Mouse (Mus musculus): ENCODE measurements at regions not wholly inside any gene's neighbourhood (a gene's known extent, or its start where the extent isn't known, plus 50 kb on each side); places are given as distances from the start of the nearest gene placed in this dataset.

- Histone ChIP-seq H3K9me3 (replicated peaks; ENCODE audit: insufficient read depth, low read length) (no peaks in the 10 kb centered on the region), H3K4me3 (ENCODE audit: control insufficient read depth in 1 of 2, insufficient read depth in 1 of 2, low read depth in 2 of 2, low read length in 2 of 2) (no peak overlapping the region), H3K9ac (ENCODE audit: control insufficient read depth, low read depth, low read length, poor library complexity, severe bottlenecking) (no peak overlapping the region), H3K79me2 (ENCODE audit: control insufficient read depth, insufficient read depth, low read length, poor library complexity) (no peaks in the 10 kb centered on the region), H3K27ac (ENCODE audit: control insufficient read depth, low read depth, low read length) (no peak overlapping the region), H3K4me1 (ENCODE audit: control insufficient read depth in 1 of 2, insufficient read depth in 2 of 2, low read length in 2 of 2) (no peaks in the 10 kb centered on the region), H3K36me3 (ENCODE audit: control insufficient read depth in 1 of 2, insufficient read depth in 2 of 2, low read length in 2 of 2) (no peaks in the 10 kb centered on the region), H3K27me3 (ENCODE audit: control insufficient read depth in 1 of 2, insufficient read depth in 2 of 2, low read length in 2 of 2) (no peaks in the 10 kb centered on the region)
- no peak for DNase-seq (ENCODE audit: low read depth, low spot score)
- no peak for TF ChIP-seq ZKSCAN1 (IDR thresholded peaks at IDR 0.05; ENCODE audit: low read depth, low read length)
- TF ChIP-seq TAL1 (IDR thresholded peaks at IDR 0.05; ENCODE audit: low read length) = no peak
- TF ChIP-seq SMC3 (IDR thresholded peaks at IDR 0.05; ENCODE audit: low read depth, low read length) = no peak
- no peak for TF ChIP-seq E2F4 (IDR thresholded peaks at IDR 0.05; ENCODE audit: borderline replicate concordance, low read depth, low read length)
- TF ChIP-seq ZC3H11A (IDR thresholded peaks at IDR 0.05; ENCODE audit: low read depth, low read length) = no peak
- no peak for TF ChIP-seq USF2 (IDR thresholded peaks at IDR 0.05; ENCODE audit: borderline replicate concordance in 1 of 2, insufficient read depth in 1 of 2, low read depth in 1 of 2, low read length in 2 of 2)
- TF ChIP-seq GATA1 (IDR thresholded peaks at IDR 0.05; ENCODE audit: low read depth, low read length) = no peak
- no peak for TF ChIP-seq ELF1 (IDR thresholded peaks at IDR 0.05; ENCODE audit: low read depth, low read length)
- TF ChIP-seq ZNF384 (IDR thresholded peaks at IDR 0.05; ENCODE audit: low read depth, low read length) = no peak
- TF ChIP-seq USF1 (IDR thresholded peaks at IDR 0.05; ENCODE audit: low read depth, low read length) = no peak
- no peak for TF ChIP-seq MAZ (IDR thresholded peaks at IDR 0.05; ENCODE audit: low read depth, low read length)
- no peak for TF ChIP-seq CTCF (IDR thresholded peaks at IDR 0.05 in 2 of 3, conservative IDR thresholded peaks at IDR 0.05 in 1 of 3; ENCODE audit: control insufficient read depth in 1 of 3, insufficient read depth in 1 of 3, low read depth in 2 of 3, low read length in 3 of 3, poor library complexity in 1 of 3, severe bottlenecking in 1 of 3)
- no peak for TF ChIP-seq KAT2A (conservative IDR thresholded peaks at IDR 0.05; ENCODE audit: low read depth, low read length)
- no peak for TF ChIP-seq BHLHE40 (IDR thresholded peaks at IDR 0.05; ENCODE audit: borderline replicate concordance, low read depth, low read length)
- no peak for TF ChIP-seq CHD1 (IDR thresholded peaks at IDR 0.05; ENCODE audit: low read depth, low read length)
- no peak for TF ChIP-seq MXI1 (IDR thresholded peaks at IDR 0.05; ENCODE audit: low read depth, low read length)
- TF ChIP-seq SIN3A (IDR thresholded peaks at IDR 0.05; ENCODE audit: low read length) = no peak
Observed at GRCm38 (mm10) chr6:93266826-93267225, 323.5 kb upstream of the Adamts9 start.

DNA sequence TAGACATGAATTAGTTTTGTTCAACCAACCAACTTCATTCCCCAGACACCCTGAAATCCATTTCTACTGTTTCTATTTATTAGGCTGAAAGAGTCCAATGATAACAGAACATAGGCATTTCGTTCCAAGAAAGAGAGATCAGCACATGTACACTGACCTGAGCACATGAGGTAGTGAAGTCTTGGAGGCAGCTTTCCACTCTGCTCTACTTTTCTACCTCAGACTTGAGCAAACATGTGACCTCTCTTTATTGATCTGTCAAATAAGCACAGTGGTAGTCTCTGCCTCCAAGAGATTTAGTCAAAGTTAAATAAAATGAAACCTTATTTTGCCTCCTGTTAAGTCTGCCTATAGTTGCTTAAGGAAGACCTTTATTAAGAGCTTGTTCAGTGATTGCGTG is 321.9 kb upstream of the Adamts9 start:
- H3K9ac ChIP-seq (ENCODE audit: control insufficient read depth, low read depth, low read length, poor library complexity, severe bottlenecking) = no peak overlapping the region
- no peak overlapping the region for H3K4me3 ChIP-seq (ENCODE audit: control insufficient read depth in 1 of 2, insufficient read depth in 1 of 2, low read depth in 2 of 2, low read length in 2 of 2)
- no peaks in the 10 kb centered on the region for H3K9me3 ChIP-seq (replicated peaks; ENCODE audit: insufficient read depth, low read length)
- no peak for DNase-seq (ENCODE audit: low read depth, low spot score)
- no peaks in the 10 kb centered on the region for H3K4me1 ChIP-seq (ENCODE audit: control insufficient read depth in 1 of 2, insufficient read depth in 2 of 2, low read length in 2 of 2)
- no peaks in the 10 kb centered on the region for H3K79me2 ChIP-seq (ENCODE audit: control insufficient read depth, insufficient read depth, low read length, poor library complexity)
- no peak overlapping the region for H3K27ac ChIP-seq (ENCODE audit: control insufficient read depth, low read depth, low read length)
- no peak for TF ChIP-seq CHD1 (IDR thresholded peaks at IDR 0.05; ENCODE audit: low read depth, low read length)
- H3K36me3 ChIP-seq (ENCODE audit: control insufficient read depth in 1 of 2, insufficient read depth in 2 of 2, low read length in 2 of 2) = no peaks in the 10 kb centered on the region
- no peaks in the 10 kb centered on the region for H3K27me3 ChIP-seq (ENCODE audit: control insufficient read depth in 1 of 2, insufficient read depth in 2 of 2, low read length in 2 of 2)
